Mouse (Mus musculus): Measurements from ENCODE around the gene Ywhae.
"Not testable (repeated sequence)": the region's sequence is repeated elsewhere in the genome, so short reads cannot be mapped to it uniquely, and the experiment has no call there.

Gene Ywhae

DNA sequence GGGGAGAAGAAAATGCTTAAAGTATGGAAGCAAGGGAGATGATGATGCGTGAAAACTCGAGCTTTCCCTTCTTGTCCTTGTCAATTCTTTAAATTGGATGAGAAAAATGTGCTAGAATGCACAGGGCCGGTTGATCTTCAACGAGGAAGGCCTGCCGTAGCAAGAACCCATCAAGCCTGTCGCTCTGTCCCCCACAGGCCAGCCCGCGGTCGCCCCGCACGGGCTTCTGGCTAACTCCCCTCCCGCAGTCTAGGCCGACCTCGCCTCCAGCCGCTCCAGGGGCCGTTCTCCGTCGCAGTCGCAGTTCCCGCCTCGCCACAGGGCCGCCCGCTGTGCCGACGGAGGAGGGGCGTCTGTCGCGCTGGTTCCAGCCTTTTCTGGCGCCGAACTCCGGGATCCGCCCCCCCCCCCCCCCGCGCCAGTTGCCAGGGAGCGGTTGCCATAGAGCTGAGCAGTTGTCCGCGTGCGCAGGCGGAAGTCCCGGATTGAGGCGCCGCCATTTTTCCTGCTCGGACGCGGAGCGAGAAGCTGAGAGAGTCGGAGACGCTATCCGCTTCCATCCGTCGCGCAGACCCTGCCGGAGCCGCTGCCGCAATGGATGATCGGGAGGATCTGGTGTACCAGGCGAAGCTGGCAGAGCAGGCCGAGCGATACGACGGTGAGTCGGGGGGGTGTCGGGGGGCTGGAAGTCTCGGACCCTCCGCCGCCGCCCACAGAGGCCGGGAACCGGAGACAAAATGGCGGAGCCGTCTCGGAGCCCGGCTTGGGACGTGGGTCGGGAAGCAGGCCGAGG, at the start of gene Ywhae:
Gene Ywhae, plus strand, starts transcription at position 436 of the 793 bp plus-strand sequence.
- DNase-seq (ENCODE audit: low read depth, low spot score), result peak; percentile 94

DNA sequence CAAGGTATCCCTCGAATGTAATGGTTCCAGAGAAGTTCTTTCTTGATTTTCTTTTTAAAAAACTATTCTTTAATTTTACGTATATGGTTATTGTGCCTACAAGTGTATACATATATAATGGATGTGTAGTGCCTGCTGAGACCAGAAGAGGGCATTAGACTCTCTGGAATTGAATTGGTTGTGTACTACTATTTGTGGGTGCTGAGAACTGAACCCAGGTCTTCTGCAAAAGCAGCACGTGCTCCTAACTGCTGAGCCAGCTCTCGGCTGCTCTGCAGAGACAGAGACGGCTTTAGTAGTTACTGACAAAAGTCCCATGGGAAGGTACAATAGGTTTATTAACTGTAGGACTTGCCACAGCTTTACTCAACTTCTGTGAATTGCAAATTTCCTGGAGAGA, 48.2 kb upstream of the Ywhae start:
- no peak for DNase-seq (ENCODE audit: low read depth, low spot score)

DNA sequence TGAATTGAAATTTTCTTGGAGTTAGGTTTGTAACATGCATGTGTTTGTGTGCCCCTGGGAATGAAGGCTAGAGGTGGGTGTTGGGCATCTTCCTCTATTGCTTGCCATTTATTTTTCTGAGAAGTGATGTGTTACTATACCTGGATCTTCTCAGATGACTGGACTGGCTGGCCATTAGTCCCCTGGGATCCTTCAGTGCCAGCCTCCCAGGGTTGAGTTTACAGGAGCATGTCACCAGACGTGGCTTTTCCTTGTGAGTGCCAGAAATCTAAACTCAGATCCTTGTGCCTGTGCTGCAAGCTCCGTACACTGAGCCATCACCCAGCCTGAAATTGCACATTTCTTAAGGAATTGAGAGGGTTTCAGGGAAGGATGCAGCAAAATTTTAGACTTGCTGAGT, 47.7 kb upstream of the Ywhae start:
- no peak for DNase-seq (ENCODE audit: low read depth, low spot score)

DNA sequence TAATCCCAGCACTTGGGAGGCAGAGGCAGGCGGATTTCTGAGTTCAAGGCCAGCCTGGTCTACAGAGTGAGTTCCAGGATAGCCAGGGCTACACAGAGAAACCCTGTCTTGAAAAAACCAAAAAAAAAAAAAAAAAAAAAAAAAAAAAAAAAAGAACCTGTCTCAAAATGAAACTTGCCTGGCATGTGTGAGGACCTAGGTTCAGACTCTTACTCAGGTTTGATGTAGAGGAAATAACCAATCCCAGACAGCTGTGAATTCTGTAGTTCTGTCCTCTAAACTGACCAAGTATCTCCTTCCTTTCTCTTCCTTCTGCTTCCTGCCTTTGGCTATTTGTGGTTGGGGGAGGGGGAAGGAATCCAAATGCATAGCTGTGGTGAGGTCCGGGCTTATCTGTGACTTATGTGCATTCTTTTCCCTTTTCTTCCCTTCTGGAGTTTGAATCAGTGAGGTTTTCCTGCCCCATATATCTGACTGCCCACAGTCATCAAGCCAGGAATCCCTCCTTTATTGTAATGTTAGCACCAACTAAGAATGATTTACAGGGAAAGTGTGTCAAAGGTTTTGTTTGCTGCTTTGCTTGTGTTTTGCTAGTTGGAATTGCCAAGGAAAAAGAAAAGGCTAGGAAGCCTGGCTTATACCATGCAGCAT, 45.2 kb upstream of the Ywhae start:
- no peak for DNase-seq (ENCODE audit: low read depth, low spot score)

DNA sequence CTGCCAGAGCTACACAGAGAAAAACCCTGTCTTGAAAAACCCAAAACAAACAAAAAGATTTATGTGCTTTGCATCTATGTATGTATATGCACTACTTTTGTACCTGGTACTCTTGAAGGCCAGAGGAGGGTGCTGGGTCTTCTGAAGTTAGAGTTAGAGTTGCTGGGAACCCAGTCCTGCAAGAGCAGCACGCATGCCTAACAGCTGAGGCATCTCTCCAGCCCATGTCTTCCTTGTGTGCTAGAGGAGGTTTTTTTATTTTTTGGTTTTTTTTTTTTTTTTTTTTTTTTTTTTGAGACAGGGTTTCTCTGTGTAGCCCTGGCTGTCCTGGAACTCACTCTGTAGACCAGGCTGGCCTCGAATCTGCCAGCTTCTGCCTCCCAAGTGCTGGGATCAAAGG, 44.5 kb upstream of the Ywhae start:
- no peak for DNase-seq (ENCODE audit: low read depth, low spot score)

DNA sequence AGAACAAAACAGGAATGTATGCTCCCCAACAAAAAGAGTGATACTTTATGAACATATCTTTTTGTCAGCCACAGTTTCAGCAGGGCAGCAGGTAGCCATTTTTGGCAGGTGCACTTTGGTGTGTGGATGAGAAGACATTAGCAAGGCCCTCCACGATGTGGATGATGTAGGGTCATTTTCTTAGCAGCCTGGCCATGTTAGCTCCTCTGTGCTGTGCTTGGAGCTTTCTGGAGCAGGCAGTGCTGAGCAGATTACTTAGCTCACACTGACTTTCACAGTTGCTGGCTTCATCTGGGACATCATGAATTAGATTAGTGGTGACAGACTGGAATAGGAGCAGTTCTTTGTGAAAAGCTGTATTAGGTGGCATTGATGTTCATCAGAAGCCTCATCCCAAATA, 42.7 kb upstream of the Ywhae start:
- DNase-seq (ENCODE audit: low read depth, low spot score), result no peak

DNA sequence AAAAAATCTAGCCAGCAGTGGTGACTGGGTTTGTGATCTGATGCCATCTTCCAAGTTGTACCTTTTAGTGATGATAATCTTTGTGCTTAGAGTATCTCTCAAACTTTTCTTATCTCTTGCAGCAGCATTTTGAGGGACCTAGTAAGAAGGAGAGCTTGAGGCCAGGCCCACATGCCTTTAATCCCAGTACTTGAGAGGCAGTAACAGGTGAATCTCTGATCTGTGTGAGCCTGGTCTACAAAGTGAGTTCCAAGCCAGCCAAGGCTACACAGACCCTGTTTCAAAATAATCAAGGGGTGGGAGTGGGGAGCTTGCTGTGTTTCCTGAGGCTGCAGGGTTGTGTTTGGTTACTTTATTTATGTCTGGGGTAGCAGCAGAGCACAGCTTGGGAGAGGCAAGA, 41.6 kb upstream of the Ywhae start:
- no peak for DNase-seq (ENCODE audit: low read depth, low spot score)

DNA sequence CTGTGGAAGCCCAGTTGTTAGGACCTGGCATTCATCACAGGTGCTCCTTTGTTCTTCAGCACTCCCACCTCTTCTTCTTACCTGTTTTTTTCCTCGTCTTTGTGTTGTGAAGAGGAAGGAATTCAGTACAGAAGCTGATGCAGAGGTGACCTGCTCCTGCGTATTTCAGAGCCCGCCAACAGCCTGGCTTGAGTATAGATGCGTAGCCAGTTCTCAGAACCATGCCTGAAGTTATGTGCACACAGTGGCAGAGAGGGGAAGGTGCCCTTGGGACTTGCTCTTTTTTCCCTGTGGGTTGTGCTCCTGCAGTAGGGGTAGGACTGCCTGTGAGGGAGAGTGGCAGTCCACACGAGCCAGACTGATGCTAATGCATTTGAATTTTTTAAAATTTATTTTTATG, 39.1 kb upstream of the Ywhae start:
- DNase-seq (ENCODE audit: low read depth, low spot score), result no peak

DNA sequence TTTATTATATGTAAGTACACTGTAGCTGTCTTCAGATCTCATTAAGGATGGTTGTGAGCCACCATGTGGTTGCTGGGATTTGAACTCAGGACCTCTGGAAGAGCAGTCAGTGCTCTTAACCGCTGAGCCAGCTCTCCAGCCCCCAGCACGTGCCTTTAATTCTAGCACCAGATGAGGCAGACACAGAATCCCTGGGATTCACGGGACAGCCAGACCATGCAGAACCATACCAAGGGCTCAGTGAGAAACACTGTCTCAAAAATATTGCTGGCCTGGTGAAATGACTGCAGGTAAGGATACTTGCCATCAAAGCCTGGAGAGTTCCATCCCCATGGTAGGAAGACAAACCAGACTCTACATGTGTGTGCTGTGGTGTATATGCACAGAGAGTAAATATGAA, 35.2 kb upstream of the Ywhae start:
- DNase-seq (ENCODE audit: low read depth, low spot score), result not testable (repeated sequence)

DNA sequence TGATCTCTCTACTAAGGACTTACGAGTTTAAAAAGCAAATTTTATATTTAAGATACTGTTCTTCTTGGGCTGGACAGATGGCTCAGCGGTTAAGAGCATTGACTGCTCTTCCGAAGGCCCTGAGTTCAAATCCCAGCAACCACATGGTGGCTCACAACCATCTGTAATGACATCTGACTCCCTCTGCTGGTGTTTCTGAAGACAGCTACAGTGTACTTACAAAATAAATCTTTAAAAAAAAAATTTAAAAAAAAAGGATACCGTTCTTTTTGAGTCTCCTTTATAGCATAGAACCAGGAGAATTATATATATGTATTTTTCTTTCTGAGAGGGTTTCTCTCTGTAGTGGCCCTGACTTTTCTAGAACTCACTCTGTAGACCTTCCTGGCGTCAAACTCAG, 32.1 kb upstream of the Ywhae start:
- DNase-seq (ENCODE audit: low read depth, low spot score), result no peak

DNA sequence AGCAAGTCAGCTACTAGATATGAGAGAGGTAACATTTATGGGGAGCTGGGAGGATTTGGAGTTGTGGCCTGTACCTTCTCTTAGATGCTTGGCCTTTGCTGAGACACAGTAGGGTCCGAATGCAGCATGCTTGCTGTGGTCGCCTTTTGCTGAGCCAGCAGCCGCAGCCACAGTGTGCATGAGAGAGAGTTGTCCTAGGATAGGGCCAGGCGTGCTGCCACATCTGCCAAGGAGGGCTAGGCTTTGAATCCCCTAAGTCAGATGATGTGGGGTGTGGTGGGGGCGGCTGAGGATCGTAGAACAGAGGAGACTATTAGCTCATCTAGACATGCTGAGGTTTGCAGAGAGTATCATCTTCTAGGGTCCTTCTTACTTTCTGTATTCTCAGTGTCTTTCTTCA, 29.9 kb upstream of the Ywhae start:
- DNase-seq (ENCODE audit: low read depth, low spot score), result no peak

DNA sequence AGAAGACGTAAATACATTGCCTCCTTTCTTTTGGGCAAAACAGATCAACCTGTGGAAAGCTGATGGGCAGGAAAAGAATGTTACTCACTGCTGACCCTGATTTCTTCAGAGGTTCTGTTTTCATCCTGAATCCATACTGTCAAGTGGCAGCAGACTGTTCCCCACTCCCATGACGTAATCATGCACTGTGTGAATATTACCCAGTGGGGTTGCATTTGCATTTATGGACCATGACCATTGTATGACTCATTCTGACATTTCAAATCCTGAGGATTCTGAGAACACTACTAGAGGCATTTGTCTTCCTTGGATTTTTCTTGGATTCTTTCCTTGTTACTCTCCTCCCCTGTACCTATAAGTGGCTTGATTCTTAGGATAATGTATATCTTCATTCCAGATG, 28.9 kb upstream of the Ywhae start:
- DNase-seq (ENCODE audit: low read depth, low spot score), result no peak

DNA sequence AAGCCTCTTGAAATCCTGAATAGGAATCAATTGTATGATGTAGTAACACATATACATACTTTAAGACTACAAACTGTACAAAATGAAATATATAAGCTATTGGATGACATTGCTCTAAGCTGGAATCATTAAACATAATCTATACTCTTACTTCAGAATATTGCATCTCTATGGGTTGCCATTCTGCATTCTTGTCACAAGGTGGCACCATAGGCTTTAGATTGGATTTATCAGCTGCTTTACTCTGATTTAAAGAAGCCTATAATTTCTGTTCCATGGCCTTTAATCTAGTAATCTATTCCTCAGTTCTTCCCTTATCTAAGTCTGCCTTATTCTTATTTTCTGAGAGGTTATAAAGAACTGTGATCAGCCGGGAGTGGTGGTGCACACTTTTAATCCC, 18.7 kb upstream of the Ywhae start:
- DNase-seq (ENCODE audit: low read depth, low spot score), result peak; percentile 71

DNA sequence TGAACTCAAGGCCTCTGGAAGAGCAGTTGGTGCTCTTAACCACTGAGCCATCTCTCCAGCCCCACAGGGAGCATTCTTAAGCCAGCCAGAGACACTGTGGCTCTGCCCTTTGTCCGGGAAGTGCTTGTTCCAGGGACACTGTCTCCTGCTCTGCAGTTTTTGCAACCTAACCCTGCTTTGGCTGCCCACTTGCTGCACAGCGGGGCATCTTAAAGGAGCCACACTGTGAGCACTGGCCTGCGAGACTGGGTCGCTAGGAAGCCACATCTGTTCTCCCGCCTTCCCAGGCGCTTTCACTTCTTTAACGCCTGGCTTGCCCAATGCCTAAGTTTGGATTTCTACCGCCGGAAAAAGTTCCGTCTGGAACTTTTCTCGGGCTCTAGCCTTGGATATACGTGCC, 17.1 kb upstream of the Ywhae start:
- DNase-seq (ENCODE audit: low read depth, low spot score), result no peak

DNA sequence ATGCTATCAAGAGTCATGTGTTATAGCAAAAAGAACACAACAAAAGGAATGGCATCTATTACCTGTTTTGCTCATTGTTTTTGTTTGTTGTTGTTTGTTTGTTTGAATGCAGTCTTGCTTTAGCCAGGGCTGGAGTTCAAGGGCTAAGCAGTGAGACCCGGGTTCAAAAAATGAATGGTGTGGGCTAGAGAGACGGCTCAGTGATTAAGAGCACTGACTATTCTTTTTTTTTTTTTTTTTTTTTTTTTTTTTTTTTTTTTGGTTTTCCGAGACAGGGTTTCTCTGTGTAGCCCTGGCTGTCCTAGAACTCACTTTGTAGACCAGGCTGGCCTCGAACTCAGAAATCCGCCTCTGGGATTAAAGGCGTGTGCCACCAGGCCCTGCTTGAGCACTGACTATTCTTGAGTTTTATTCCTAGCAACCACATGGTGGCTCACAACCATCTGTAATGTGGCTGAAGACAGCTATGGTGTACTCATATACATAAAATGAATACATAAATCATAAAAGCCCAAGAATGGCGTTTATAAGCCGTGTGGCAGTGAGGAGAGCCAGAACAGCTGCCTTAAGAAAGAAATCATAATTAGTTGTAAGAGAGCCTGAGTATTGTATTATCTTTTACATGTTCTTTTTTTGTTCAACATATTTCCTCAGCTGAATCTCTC, 15.9 kb upstream of the Ywhae start:
- DNase-seq (ENCODE audit: low read depth, low spot score), result no peak

DNA sequence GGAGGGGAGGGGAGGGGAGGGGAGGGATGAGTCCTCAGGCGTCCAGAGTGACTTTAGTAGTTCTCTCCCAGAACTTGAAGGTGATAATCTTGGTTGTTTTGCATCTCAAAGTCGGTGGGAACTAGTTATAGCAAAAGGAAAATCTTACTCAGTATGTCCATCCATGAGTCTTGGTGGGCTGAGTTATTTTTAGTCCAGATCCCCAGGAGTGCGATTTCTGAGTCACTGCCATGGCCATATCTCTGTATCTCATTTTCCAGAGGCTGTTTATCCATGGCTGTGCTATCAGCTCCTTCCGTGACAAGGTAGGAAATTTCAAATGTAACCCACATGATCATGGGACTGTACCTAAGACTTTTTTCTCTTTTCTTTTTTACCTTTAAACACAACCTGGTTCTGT, 10.3 kb upstream of the Ywhae start:
- DNase-seq (ENCODE audit: low read depth, low spot score), result no peak

DNA sequence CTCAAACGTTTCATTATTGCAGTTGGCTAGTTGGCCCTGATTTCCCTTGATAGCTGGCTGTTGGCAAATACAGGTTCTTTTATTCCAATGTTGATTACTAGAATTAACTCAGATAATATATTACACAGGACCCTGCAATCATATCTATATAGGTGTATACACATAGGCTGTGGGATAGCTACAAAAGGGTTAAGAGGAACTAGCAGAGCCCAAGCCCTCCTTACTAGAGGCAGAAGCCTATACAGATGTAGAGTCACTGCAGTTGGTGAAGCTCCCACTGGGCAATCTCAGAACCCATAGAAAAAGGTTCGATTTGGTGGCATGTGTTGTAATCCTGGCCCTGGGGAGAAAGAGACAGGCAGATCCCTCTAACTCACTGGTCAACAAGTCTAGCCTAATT, 5.5 kb upstream of the Ywhae start:
- DNase-seq (ENCODE audit: low read depth, low spot score), result no peak

DNA sequence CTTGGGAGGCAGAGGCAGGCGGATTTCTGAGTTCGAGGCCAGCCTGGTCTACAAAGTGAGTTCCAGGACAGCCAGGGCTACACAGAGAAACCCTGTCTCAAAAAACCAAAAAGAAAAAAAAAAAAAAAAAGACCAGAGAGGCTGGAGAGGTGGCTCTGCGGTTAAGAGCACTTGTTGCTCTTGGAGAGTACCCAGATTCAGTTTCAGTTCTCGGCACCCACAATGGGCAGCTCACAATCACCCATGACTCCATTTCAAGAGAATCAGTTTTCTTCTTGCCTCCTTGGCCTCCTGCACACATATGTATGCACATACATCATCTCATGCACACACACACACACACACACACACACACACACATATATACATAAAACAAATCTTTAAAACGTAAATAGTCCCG, 5.0 kb upstream of the Ywhae start:
- DNase-seq (ENCODE audit: low read depth, low spot score), result not testable (repeated sequence)

DNA sequence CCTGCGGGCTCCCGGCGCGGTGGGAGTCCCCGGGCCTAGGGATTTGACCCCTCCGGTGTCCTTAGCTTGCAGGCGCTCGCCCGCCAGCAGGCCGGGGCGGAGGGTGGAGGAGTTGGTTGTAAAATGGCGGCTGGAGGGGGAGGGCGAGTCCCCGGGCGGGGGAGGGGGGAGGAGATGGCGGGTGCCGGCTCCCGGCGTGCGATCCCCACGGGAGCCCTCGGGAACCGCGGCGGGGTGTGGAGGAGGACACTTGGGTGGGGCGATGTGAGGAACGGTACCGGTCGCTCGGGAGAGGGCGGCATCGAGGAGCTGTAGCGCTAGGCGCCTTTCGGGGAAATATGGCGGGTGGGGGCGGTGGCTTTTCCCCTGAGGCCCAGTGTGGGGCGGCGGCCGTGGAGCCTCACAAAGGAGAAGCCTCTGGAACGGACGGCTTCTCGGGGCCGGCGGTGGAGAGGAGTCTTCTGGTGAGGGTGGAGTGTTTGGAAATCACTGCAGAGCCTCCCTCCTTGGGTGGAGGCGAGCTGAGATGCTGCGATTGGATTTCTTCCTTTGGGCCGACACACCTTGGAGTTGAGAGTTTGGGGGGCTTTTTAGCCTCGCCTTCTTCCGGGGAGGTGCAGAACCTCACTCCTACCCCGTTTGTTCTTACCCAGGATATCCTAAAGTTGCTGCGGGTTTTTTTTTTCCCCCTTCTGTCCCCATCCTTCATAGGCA, 715 bp downstream of the Ywhae start:
- DNase-seq (ENCODE audit: low read depth, low spot score), result peak; percentile 77

DNA sequence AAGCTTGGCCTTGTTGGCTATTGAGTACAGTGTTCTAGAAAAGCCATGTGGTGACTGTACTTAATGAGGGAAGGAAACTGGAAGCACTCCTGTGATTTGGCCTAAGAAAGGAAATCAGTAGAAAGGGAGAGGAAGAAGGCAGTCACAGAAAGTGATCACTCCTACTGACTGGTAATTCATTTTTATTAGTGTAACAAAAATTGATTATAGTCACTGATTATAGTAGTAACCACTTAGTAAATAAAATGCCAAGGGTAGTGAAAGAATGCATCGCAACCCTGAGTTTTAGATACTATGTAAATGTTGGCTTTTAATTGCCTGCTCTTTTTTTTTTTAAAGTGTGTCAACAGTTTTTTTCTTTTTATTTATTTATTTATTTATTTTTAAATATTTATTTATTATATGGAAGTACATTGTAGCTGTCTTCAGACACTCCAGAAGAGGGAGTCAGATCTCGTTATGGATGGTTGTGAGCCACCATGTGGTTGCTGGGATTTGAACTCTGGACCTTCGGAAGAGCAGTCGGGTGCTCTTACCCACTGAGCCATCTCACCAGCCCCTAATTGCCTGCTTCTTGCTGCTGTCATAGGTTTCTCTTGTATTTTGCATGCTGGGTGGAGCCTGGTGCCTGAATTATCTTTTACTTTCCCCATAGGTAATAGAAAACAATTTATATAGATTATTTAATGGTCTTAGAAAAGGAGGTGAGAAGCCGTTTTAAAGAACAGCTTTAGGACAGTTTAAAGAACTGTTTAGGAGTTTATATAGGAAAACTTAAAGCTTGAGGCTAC, 3.0 kb downstream of the Ywhae start:
- no peak for DNase-seq (ENCODE audit: low read depth, low spot score)

DNA sequence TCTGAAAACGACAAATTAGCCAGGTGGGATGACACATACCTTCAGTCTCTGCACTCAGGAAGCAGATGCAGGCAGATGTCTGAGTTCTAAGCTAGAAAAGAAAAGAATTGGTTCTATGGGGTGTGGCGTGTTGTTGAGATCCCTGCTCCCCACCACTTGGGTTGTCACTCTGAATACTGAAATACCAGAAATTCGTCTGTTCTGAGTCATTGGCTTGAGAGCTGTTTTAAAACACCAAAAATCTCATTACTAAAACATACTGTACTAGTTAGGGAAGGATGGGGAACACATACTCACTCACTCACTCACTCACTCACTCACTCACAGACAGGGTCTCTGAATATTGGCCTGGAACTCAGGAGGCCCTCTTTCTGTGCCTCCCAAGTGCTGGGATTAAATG, 4.3 kb downstream of the Ywhae start:
- DNase-seq (ENCODE audit: low read depth, low spot score), result no peak

Measured in CD4-positive, CD25-positive, alpha-beta regulatory T cell, adult 2 months (primary cell).